Mouse (Mus musculus) heart, embryonic 12.5 days (tissue): ENCODE data around the gene Nup62. TPM values are rescaled to one million over a fixed set of nuclear protein-coding genes. Genes with fewer than 3 reads are reported as not detected.

Experiments
- ATAC-seq: fragments of 200-750 bp; cut with Nextera tagmentation; 2 replicates; pipeline ENCODE4 v1.8.0; 2017; ENCODE audit warnings: moderate TSS enrichment, moderate library complexity; ENCODE audit not compliant: insufficient number of reproducible peaks, low FRiP score
- H3K27ac ChIP-seq: fragments of 300-500 bp; sonication (generic); 2 replicates; pipeline ENCODE4 v1.5.1; 2016; ENCODE audit warnings: mild to moderate bottlenecking, moderate library complexity; ENCODE audit not compliant: poor library complexity, severe bottlenecking
- H3K27me3 ChIP-seq: fragments of 300-500 bp; sonication (generic); replicated peaks from 2 replicates; pipeline ENCODE4 v1.6.1; 2016; ENCODE audit warnings: mild to moderate bottlenecking, moderate library complexity
- H3K36me3 ChIP-seq: fragments of 300-500 bp; sonication (generic); 2 replicates; pipeline ENCODE4 v1.6.1; 2016; ENCODE audit warnings: mild to moderate bottlenecking, moderate library complexity
- H3K4me1 ChIP-seq: fragments of 300-500 bp; sonication (generic); replicated peaks from 2 replicates; pipeline ENCODE4 v1.6.1; 2016; ENCODE audit warnings: mild to moderate bottlenecking
- H3K4me2 ChIP-seq: fragments of 300-500 bp; sonication (generic); 2 replicates; pipeline ENCODE4 v1.6.1; 2016; ENCODE audit warnings: mild to moderate bottlenecking, moderate library complexity
- H3K4me3 ChIP-seq: fragments of 300-500 bp; sonication (generic); 2 replicates; pipeline ENCODE4 v1.5.1; 2016; ENCODE audit warnings: mild to moderate bottlenecking
- H3K9ac ChIP-seq: fragments of 300-500 bp; sonication (generic); 2 replicates; pipeline ENCODE4 v1.6.1; 2016; ENCODE audit warnings: mild to moderate bottlenecking, moderate library complexity
- H3K9me3 ChIP-seq: fragments of 300-500 bp; sonication (generic); replicated peaks from 2 replicates; pipeline ENCODE4 v1.6.1; 2016; ENCODE audit warnings: mild to moderate bottlenecking, moderate library complexity
- WGBS: fragments of 180-500 bp; shearing (Covaris S2); methylation state at CpG from one replicate; pipeline ENCODE4 v1.1.7; 2016; 5-methylcytosine and 5-hydroxymethylcytosine counted together
- polyA plus RNA-seq: library from polyadenylated mRNA; unstranded; fragments of >200 nt; fragmentation: Nextera tagmentation; extraction: Ambion mirVana; gene quantifications from 2 replicates; pipeline ENCODE4 v1.2.1, GENCODE M21; 2016

The Nup62 gene
- polyA plus RNA-seq, result 90.9 and 93.3 TPM in 2 replicates

DNA sequence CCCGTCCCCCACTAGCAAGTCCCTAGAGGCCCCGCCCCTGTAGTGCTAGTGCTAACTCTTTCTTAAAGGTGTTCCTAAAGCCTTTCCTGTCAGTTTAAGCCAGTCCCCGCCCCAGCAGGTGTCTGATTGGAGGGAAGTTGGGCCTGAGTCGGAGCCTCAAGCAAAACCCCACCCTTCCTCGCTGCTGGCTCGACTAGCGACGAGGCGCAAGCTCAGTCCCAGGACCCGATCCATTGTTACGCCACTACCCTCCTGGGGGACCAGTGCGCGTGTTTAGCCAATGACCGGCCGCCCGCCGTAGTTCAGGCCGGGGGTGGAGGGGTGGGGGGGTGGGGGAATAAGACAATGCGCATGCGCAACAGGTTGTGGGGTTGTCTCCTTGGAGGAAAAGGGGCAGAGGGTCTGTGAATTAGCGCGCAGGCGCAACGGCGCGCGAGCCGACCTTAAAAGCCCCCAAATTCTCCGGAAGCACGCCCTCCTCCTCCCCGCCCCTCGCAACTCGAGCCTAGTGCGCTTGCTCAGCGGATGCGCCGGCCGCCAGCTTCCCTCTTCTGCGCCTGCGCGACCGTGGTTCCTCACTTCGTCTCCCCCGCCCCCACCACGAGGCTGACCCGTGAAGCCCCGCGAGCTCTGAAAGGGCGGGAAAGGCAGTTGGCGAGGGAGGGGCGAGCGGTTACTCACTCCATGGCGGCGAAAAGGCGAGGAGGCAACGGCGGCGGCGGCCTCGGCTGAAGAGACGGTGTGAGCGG is at the start of gene Nup62, which contains the start of gene Il4i1:
TSS of gene Nup62 (plus strand) at position 368 of the 749 bp plus-strand sequence.
TSS of gene Il4i1 (plus strand) at position 667 of the 749 bp plus-strand sequence.
- Histone ChIP-seq H3K27me3 (no peaks in the 10 kb centered on the region), H3K27ac (peak within 1 kb of the TSS; percentile 99), H3K36me3 (peaks cover 33% of the 10 kb centered on the region), H3K4me3 (peak within 1 kb of the TSS; percentile 90), H3K4me2 (peak within 1 kb of the TSS; percentile 89), H3K4me1 (peaks cover 45% of the 10 kb centered on the region), H3K9ac (peak within 1 kb of the TSS; percentile 98), H3K9me3 (no peaks in the 10 kb centered on the region)
- peak; percentile 92 for ATAC-seq
- under 1% methylated on average over 60 of the region's 62 CpGs for WGBS

DNA sequence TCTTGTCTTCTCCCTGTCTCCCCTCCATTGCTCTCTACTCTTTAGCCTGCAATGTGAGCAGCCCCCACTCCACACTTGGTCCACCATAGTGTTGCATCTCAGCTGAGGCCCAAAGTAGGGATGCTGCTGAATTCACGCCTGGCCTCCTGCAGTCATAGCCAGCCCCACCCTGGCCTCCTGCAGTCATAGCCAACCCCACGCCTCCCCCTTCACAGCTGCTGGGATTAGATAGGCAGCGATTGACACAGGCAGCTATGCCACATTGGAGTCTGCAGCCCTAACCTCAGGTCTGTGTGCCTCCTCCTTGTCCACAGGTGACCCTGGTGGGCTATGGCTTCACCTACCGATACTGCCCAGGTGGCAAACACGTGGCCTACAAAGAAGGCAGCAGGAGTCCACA is 47.8 kb upstream of the Nup62 start:
- H3K4me3 ChIP-seq, result no peak overlapping the region
- H3K27me3 ChIP-seq, result no peaks in the 10 kb centered on the region
- no peak overlapping the region for H3K27ac ChIP-seq
- WGBS, result 70% methylated on average over 5 of the region's 5 CpGs
- no peak overlapping the region for H3K4me2 ChIP-seq
- no peaks in the 10 kb centered on the region for H3K9me3 ChIP-seq
- H3K9ac ChIP-seq, result no peak overlapping the region
- peaks cover 92% of the 10 kb centered on the region for H3K36me3 ChIP-seq
- ATAC-seq, result no peak; the same call in 1 of the 2 replicates
- no peaks in the 10 kb centered on the region for H3K4me1 ChIP-seq

DNA sequence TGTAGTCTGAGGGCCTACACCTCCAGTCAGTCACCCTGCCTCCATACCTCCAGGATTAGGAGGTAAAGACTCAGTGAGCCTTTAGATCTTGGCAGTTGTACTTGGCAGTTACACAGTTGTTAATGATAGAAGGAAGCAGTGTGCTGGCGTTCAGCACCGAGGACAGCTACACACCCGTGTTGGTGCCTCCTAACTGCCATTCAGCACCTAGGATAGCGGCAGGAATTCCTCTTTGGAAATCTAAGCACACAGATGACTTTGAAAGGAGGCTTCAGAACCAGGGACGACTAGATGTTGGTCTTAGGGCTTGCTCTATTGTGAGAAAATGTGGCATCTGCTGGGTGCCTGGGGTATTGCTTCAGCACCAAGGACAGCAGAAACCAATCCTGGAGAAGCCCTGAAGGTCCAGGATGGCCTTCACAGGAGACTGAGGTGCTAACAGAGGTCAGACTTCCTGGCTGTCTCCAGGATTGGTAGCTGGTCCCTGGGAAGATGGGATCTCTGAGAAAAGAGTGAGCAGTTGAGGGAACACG is 45.8 kb upstream of the Nup62 start:
- ATAC-seq, result no peak
- Histone ChIP-seq H3K4me2 (no peak overlapping the region), H3K9ac (no peak overlapping the region), H3K9me3 (no peaks in the 10 kb centered on the region), H3K4me1 (no peaks in the 10 kb centered on the region), H3K27ac (no peak overlapping the region), H3K36me3 (peaks cover 92% of the 10 kb centered on the region), H3K4me3 (no peak overlapping the region), H3K27me3 (no peaks in the 10 kb centered on the region)
- 12% methylated on average over 6 of the region's 6 CpGs for WGBS

DNA sequence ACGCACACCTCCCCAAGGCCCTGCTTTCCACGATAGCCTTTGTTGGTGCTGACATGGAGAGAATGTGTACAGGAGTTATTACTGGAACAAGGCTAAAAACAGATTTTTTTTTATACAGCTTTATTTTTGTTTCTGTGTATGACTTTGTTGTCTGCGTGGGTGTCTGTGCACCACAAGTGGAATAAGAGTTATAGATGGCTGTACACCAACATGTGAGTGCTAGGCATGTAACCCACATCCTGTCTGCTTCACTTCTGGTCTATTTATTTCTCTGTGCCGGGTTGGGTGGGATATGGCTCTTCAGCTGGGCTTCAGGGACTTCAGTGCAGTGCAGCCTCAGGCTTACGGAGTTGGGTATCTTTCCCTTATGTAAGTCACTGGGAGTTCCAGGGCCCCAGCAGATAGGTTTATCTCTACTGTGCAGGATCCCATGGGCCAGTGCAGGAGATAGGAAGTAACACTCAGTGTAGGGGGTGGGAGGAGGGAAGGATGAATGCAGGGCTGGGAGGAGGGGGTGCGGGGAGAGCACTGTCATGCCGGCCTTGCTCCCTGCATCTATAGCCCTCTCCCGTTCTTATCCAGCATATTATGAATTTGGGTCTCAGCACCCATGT is 43.2 kb upstream of the Nup62 start:
- Histone ChIP-seq H3K4me1 (no peaks in the 10 kb centered on the region), H3K27ac (no peak overlapping the region), H3K4me2 (no peak overlapping the region), H3K9ac (no peak overlapping the region), H3K36me3 (peaks cover 88% of the 10 kb centered on the region), H3K9me3 (no peaks in the 10 kb centered on the region), H3K4me3 (no peak overlapping the region), H3K27me3 (no peaks in the 10 kb centered on the region)
- ATAC-seq, result peak; percentile 68
- 65% methylated on average over 8 of the region's 8 CpGs for WGBS

DNA sequence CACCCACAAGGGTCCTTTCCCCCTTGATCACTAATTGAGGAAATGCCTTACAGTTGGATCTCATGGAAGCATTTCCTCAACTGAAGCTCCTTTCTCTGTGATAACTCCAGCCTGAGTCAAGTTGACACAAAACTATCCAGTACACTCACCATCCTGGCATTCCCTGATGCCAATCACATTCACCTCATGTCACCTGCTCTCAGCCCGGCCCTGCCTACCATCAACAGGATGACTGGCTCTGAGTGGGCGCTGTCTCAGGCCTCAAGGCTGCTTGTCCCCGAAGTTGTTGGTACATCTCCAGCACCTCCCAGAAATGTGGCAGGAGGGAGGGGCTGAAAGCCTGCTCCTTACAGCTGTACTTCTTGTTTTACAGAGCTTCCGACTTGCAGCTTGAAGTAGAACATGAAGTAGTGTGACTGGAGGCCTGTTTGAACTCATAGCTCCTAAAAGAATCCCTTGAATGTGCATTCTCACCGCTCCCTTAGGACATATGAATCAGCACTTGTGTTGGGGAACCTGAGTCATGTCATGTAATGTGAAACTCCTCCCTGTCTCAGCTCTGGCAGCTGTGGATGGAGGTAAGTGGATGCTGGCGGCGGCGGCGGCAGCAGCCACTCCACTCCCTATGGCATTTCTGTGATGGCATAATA is 38.9 kb upstream of the Nup62 start:
- Histone ChIP-seq H3K27ac (no peak overlapping the region), H3K4me3 (no peak overlapping the region), H3K27me3 (no peaks in the 10 kb centered on the region), H3K4me2 (no peak overlapping the region), H3K9me3 (no peaks in the 10 kb centered on the region), H3K36me3 (peaks cover 60% of the 10 kb centered on the region), H3K9ac (no peak overlapping the region), H3K4me1 (no peaks in the 10 kb centered on the region)
- 83% methylated on average over 9 of the region's 9 CpGs for WGBS
- ATAC-seq, result peak; percentile 59

DNA sequence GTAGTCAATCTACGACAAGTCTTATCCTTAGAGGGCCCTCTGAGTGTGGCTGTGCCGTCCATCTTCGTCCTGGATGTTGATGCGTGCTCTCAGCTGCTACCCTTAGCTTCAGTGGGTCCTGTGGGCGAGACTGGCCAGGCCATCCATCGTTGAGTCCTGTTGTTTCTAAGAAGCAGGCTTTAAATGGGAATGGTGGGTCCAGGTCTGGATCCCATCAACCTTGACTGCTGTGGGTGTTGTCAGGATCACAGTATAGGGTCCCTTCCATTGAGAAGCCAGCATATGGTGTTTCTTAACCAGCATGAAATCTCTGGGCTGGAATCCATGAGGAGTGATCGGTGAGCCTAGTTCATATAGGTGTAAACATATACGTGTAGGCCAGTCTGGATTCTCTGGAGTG is 35.8 kb upstream of the Nup62 start:
- WGBS, result 77% methylated on average over 8 of the region's 8 CpGs
- no peak overlapping the region for H3K4me3 ChIP-seq

DNA sequence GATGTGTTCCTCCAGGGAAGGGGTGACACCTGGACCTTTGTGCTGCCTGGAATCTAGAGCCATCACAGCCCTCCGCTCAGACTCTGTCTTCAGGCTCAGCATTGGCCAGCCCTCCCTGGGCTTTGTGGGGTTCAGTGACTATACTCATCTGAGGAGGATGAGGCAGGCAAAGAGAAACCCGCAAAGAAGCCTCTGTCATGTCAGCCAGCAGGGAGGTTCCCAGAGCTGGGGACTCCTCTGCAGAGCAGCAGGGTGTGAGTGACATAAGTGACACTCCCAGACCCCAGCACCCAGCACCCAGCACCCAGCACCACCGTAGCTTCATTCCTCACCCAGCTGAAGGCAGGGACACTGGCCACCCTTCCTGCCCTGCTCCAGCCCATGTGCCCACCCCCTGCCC is 26.4 kb upstream of the Nup62 start:
- peaks cover 16% of the 10 kb centered on the region for H3K9me3 ChIP-seq
- no peaks in the 10 kb centered on the region for H3K36me3 ChIP-seq
- WGBS, result 69% methylated on average over 3 of the region's 3 CpGs
- no peaks in the 10 kb centered on the region for H3K4me1 ChIP-seq
- no peak overlapping the region for H3K9ac ChIP-seq
- no peak overlapping the region for H3K4me2 ChIP-seq
- H3K4me3 ChIP-seq, result no peak overlapping the region
- H3K27me3 ChIP-seq, result 0 out of 2 replicates have a peak, but pooled peaks cover 10% of the 10 kb centered on the region
- H3K27ac ChIP-seq, result no peak overlapping the region
- no peak for ATAC-seq

More for the DNA sequence above, 35.8 kb upstream of the Nup62 start:
- Histone ChIP-seq H3K4me2 (no peak overlapping the region), H3K36me3 (peaks cover 31% of the 10 kb centered on the region), H3K27ac (no peak overlapping the region), H3K4me1 (no peaks in the 10 kb centered on the region), H3K9me3 (no peaks in the 10 kb centered on the region), H3K9ac (no peak overlapping the region), H3K27me3 (no peaks in the 10 kb centered on the region)
- no peak for ATAC-seq

DNA sequence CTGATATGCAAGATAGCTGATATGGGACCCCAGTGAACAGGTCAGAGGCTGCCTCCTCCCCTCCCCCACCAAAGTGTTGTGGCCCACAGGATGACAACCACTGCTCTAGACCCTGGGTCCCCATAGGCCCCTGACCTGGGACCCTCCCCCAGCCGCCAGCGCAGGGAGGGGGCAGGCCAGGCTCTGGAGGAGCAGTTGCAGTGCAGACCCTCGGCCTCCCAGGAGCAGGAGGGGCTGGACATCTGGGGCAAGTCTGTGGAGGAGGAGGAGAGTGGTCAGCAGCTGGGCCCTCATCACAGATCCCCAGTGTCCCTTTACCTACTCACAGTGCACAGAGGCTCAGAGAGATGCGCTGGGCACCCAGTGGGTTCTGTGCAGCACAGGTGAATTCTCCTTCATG is 25.8 kb upstream of the Nup62 start:
- Histone ChIP-seq H3K27me3 (0 out of 2 replicates have a peak, but pooled peaks cover 10% of the 10 kb centered on the region), H3K9me3 (peaks cover 21% of the 10 kb centered on the region), H3K4me1 (no peaks in the 10 kb centered on the region), H3K36me3 (no peaks in the 10 kb centered on the region), H3K9ac (no peak overlapping the region), H3K4me2 (no peak overlapping the region), H3K27ac (no peak overlapping the region), H3K4me3 (no peak overlapping the region)
- 69% methylated on average over 4 of the region's 4 CpGs for WGBS
- peak; percentile 29; the same call in 1 of the 2 replicates for ATAC-seq

DNA sequence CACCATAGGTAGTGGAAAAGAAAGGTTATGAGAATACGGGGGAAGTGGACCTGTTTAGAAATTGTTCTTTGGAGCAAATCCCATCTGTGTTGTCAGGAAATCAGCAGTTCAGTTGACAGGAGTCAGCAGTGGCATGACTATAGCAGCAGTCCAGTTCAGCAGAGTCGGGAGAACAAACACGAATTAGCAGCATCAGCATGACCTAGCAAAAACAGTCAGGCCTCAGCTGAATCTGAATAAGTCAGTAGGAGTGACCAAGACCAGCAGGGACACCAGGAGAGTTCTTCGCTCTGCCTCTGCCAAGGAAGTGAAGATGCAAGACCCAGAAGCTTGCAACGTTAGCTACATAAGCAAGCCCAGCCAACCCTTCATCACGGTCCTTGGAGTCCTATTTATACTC is 23.1 kb upstream of the Nup62 start:
- ATAC-seq, result peak; percentile 74; the same call in 1 of the 2 replicates
- Histone ChIP-seq H3K36me3 (no peaks in the 10 kb centered on the region), H3K9me3 (peaks cover 25% of the 10 kb centered on the region), H3K4me2 (no peak overlapping the region), H3K9ac (no peak overlapping the region), H3K27me3 (0 out of 2 replicates have a peak, but pooled peaks cover 7% of the 10 kb centered on the region), H3K4me1 (no peaks in the 10 kb centered on the region), H3K4me3 (no peak overlapping the region), H3K27ac (no peak overlapping the region)
- 79% methylated on average over 6 of the region's 6 CpGs for WGBS

DNA sequence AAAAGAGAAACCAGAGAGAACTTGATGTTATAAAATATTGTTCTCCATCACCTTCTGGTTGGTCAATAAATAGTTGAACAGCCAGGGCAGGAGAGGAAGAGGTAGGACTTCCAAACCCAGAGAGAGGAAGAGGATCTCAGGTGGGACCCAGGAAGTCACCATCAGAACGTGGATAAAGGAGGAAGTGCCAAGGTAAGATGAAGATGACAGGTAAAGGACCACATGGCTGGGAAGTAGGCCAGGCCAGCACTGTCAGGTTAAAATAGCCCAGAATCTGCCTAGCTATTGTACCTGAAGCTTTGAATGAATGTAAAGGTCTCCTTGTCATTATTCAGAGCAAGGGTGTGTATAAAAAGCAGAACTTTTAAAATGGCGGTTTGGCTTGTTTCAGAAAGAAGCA is 7.0 kb upstream of the Nup62 start:
- no peak overlapping the region for H3K9ac ChIP-seq
- H3K27ac ChIP-seq, result no peak overlapping the region
- no peaks in the 10 kb centered on the region for H3K4me1 ChIP-seq
- ATAC-seq, result no peak
- no peaks in the 10 kb centered on the region for H3K27me3 ChIP-seq
- peaks cover 30% of the 10 kb centered on the region for H3K36me3 ChIP-seq
- no peak overlapping the region for H3K4me3 ChIP-seq
- no peaks in the 10 kb centered on the region for H3K9me3 ChIP-seq
- no peak overlapping the region for H3K4me2 ChIP-seq
- WGBS, result 80% methylated on average over 2 of the region's 2 CpGs

DNA sequence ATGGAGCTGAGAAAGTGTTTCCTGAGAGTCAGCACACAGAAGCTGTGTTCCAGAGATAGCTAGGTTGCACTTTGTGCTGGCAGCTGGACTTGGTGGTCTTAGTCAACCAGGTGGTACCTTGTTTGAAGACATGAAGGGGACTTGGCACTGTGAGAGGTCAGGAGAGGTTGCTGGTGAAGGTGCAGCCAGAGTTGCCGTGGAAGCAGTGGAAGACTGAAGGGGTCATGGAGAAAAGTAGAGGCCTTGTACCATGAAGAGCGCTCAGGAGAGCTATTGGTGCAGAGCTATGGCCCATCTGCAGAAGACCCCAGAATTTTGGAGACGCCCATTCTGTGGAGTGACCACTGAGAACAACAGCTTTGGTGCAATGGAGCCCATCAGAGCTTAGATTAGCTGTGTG is 6.4 kb upstream of the Nup62 start:
- Histone ChIP-seq H3K9ac (no peak overlapping the region), H3K4me3 (no peak overlapping the region), H3K27ac (no peak overlapping the region), H3K4me1 (no peaks in the 10 kb centered on the region), H3K4me2 (no peak overlapping the region), H3K36me3 (peaks cover 34% of the 10 kb centered on the region), H3K9me3 (no peaks in the 10 kb centered on the region), H3K27me3 (no peaks in the 10 kb centered on the region)
- 81% methylated on average over 3 of the region's 3 CpGs for whole genome bisulfite sequencing
- no peak for ATAC-seq
